Mouse (Mus musculus) right cerebral cortex, postnatal 10 days (tissue): ENCODE measurements at regions not wholly inside any gene's neighbourhood (a gene's known extent, or its start where the extent isn't known, plus 50 kb on each side); places are given as distances from the start of the nearest gene placed in this dataset.
A peak's percentile ranks its signal among the peaks of the same experiment; 100 is the strongest.

Experiments used
- DNase-seq, 2 experiments: peaks; one replicate each; pipeline ENCODE4 v3.0.0; 2021; ENCODE audit warnings: low spot score in 2 of 2

DNA sequence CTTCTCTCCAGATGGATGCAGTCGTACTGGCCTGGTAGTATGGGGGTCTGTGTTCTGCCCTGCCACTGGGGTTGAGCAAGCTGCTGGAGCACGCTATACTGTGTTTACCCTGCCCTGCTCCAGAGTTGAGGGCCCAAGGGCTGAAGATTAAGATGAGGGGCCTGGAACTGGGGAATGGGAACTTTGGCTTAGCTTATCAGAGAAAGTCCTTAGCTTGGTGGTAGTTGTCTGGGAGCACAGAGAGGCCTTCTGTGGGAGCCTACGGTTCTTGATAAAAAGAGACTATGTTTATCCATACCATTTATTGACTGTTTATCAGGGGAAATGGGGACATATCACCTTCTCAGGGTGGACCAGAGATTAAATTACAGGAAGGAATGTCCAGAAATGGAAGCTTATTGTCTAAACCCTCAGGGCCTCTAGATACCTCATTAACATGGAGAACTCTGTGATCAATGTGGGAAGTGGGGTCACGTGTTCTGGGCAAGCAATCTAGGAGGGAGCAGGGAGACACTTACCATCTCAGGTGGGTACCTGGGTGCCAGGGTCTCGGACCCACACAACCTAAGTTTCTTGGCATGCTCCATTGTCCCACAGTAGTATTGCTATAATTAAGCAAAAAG lies 58.7 kb downstream of the Mycn start:
- DNase-seq, result no peak

DNA sequence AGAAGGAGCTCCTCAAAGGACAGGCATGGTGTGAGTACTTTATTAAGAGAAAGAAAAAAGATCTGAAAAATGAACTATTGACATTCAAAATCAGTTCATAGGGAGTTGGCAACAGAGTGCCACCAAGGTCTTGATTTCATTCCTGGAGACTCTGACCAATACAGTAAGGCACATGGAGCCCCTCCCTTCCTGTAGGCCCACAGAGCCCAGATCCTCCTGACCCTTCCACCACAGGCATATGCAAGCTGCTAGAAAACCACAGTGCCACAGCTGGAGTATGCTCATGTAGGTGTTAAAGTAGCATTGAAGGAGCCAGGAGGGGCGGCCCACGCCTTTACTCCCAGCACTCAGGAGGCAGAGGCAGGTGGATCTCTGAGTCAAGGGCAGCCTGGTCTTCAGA lies 63.7 kb downstream of the Mycn start:
- no peak for DNase-seq

DNA sequence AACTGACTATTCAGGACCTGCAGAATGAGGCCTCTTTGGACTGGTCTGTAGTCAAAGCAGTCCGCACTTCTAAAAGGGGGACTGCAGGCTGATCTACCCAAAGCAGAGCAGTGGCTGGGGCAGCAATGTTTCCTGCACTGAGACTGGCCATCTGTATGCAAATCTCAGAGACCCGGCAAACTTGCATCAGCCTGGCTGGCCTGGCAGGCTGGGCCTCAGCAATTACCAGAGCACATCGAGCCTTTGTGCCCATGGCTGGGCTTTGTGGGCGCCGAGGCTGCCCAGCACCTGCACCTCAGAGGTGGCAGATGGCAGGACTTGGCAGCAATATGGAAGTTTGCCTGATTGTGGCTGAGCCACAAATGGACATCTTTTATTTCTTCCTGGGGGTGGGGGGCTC lies 64.2 kb downstream of the Mycn start:
- peak; percentile 64 to 73 for DNase-seq

- peak; percentile 36 to 46 for DNase-seq
Observed at GRCm38 (mm10) chr12:12875976-12876745, 65.6 kb downstream of the Mycn start.

DNA sequence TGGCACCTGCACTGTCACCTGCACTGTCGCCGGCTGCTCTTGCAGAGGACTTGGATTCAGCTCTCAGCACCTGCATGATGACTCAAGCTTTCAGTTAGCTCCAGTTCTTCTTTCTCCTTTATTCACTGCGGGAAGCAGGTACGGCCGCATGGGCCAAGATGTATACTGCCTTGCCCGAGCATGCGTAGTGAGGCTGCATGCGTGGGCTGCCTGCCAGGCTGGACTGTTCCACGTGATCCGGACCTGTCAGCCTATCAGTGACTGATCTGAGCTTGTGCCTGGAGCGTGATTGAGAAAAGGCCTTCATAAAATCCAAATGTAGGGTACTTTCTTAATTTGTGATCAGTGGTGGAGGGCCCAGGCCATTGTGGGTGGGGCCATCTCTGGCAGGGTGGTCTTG lies 68.2 kb downstream of the Mycn start:
- peak; percentile 29 to 44 for DNase-seq

- no peak for DNase-seq
Observed at GRCm38 (mm10) chr12:12872974-12873373, 68.7 kb downstream of the Mycn start.

DNA sequence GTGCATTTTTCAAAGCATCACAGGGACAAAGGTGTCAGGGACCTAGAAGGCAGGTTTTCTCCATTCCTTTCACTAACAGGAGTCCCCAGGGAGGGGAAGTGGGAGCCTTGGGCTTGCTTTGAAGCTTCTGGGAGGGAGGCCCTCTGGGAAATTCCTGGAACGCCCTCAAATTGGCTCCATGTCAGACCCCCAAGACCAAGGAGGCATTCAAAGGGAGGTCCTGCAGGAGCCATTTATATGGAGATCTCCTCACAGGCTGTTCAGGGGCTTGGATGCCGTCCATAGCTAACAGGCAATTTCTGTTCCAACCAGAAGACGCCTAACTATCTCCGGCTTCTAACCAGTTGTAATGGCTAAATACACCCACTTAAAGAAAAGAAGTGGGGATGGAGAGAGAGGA lies 70.4 kb downstream of the Mycn start:
- DNase-seq, result peak; percentile 83 to 85

GRCm38 (mm10) chr12:12866590-12866989 lies 75.1 kb downstream of the Mycn start:
- DNase-seq, result no peak

GRCm38 (mm10) chr12:12850681-12851080 lies 91.0 kb downstream of the Mycn start:
- DNase-seq, result no peak

DNA sequence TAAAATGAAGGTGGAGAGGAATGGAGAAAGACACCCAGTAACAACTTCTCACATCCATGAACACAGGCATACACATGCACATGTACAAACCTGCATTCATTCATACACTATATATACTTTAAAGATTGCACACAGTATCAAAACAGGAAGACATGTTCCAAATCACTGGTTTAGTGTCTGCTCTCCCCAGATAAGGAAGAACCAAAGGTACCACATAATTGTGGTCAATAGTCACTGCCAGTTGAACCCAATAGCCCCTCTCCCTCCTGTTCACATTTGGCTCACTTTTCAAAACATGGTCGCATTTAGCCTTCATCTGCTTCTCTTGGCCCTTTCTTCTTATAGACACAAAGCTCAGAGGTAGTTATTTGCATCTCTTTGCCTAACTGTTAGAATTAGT lies 95.0 kb downstream of the Mycn start:
- DNase-seq, result no peak

DNA sequence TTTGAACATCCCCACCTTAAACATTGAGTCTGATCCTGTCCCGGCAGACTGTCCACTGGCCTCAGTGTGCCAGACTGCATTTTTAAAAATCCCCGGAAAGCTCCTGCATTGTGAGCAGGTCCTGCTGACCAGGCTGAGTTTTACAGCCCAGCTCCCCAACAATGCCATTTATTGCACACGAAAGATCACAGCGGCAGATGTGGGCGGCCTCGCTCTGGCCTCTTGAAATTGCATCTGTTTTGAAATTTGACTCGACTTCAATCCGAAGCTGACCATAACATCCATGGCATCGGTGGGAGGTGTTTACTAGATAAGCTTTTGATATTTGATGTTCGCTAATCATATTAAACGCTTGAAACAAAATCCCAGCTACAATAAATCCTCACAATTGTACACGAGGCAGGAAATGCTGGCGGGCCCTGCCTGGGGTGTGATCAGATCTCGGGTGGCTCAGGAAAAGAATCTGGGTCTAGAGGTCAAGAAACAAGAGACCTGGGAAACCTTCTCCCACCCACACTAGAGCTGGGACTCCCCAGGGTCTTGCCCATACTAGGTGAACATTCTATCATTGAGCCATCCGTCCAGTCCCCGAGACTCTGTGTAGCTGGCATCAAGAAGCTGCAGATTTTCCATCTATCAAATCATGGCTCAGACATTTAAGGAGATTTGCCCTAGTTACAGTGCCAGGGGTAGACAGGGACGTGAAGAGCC lies 99.3 kb downstream of the Mycn start:
- DNase-seq, result no peak

GRCm38 (mm10) chr12:12841385-12842238 lies 100.1 kb downstream of the Mycn start:
- DNase-seq, result no peak

DNA sequence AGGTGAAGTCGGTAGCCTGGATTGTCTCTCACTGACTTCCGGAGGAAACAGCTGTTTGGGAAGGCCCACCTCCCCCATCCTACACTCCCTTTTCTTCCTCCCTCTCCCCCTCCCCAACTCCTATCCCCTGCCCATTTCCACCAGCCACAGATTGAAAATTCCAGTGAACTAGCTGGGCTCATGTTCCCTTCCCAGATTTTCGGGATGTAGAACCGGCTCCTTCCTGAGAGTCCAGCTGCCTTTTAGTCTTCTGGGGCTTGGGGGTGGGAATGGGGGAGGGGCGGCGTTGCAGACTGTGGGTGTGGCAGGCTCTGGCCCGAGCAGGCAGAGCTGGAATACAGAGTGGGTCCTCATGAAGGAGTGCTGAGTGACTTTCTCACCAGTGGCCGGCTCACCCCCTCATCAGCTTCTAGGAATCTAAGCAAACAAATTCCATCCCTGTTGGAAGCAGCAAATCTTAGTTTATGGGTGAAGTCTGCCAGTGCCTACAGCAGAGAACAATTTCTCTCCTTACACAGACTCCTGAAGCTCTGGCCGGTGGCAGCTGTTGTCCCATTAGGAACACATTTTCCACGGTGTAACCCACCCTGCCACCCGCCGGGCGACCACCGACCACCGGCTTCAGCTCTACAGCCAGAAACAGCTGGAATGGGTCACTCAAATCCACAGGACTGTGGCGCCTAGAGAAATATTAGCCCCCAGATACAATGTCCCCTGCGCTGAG lies 100.9 kb downstream of the Mycn start:
- no peak for DNase-seq

DNA sequence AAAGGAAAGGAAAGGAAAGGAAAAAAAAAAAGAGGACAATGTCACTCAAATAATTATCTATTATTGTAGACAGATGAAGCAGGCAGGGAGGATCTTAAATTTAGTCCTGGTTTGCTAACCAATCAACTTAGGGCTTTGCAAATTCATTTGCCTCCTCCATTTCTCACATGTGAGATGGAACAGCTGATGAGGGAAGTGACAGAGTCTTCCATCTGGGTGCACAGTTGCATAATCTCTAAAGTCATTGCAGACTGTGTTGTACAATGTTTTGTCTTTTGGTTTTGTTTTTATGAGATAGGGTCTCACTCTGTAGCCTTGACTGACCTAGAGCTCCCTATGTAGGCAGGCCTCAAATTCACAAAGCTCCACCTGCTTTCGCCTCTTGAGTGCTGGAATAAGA lies 103.9 kb downstream of the Mycn start:
- no peak for DNase-seq

DNA sequence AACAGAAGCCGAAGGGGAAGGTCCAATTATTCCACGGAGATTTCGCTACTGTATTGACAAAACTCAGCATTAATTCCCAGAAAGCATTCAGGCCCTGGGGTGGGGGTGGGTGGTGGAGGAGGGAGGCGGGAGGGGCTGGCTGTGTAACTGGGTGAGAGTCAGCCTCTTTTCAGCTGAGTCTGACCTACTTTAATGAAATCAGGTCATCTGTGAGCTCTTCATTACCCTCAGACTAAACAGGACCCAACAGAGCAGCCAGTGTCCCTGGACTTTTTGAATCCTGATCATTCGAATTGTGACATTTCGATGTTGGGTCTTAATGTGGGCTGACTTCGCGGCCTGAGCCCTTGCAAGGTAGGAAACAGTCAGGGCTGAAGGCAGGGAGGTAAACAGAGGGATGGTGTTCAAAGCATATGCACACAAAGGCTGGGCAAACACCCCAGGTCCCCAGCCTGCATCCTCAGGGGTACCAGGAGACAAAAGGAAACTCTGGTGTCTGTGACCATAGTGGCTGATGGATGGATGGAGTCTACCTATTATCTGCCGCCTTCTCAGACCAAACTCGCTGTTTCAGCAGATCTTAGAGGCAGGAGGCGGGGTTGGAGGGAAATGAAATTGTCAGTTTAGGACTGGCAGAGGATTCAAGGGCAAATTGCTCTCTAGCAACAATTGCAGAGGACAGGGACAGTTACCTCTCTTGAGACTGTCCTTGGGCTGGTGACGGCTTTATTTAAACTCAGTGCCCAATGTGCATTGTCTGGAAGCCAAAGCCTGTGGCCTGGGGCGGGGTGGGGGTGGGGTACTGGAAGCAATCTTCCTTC lies 113.7 kb downstream of the Mycn start:
- DNase-seq, result no peak

GRCm38 (mm10) chr12:12827379-12827778 lies 114.3 kb downstream of the Mycn start:
- no peak for DNase-seq

- DNase-seq, result no peak
Observed at GRCm38 (mm10) chr12:12826431-12826830, 115.3 kb downstream of the Mycn start.

- DNase-seq, result peak; percentile 38 to 41
Observed at GRCm38 (mm10) chr12:12825842-12826241, 115.9 kb downstream of the Mycn start.

DNA sequence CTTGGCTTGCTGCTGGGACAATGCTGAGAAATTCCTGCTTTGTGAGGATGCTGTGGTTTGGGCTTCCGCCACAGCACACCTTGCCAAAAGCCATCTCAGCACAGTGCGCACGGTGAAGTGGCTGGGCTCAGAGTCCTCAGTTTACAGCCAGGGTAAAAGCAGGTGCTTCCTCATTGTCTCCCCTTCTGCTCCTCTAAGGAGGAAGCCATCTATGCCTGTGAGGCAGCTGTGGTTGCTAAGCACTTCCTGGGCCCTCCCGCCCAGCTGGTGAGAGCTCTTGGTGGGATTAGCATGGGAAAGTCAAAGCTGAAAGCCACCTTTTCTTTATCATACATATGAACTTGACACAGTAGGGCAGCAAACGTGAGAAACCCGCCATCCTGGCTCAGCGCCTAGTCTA lies 120.2 kb downstream of the Mycn start:
- no peak for DNase-seq

GRCm38 (mm10) chr12:12820668-12821351 lies 120.9 kb downstream of the Mycn start:
- no peak for DNase-seq
